Mouse (Mus musculus): ENCODE measurements at regions not wholly inside any gene's neighbourhood (a gene's known extent, or its start where the extent isn't known, plus 50 kb on each side); places are given as distances from the start of the nearest gene placed in this dataset.

DNA sequence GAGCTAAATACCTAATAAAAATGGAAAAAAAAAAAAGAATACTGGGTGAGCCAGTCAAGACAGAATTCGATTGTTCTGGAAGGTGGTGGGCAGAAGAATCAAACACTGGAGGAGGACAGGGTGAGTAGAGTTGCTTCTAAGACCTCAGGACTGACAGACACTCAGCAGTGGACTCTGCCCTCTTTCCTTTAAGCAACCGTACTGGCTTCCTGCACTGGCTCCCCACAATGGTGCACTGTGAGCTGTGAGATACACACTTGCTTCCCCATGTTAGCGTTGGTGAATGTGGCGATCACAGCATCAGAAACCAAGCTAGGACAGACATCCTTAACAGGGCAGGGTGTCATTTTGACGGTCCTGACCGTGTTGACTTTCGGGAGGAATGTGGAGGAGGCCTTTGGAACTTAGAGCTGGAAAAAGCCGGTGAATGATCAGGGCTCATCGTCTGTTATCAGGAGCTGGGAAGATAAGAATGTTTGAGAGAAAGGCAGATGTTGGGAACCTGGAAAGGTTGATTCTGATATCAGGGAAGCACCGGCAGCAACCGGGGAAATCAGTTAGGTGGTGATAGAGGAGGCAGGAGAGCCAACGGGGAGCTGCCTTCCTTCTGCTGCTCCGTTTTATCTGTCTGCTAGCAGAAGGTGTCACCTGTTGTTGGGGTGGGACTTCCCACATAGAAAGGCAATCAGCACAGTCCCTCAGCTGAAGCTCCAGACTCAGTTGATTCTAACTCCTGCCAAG is 254.8 kb downstream of the Ajap1 start:
- no peak for DNase-seq

DNA sequence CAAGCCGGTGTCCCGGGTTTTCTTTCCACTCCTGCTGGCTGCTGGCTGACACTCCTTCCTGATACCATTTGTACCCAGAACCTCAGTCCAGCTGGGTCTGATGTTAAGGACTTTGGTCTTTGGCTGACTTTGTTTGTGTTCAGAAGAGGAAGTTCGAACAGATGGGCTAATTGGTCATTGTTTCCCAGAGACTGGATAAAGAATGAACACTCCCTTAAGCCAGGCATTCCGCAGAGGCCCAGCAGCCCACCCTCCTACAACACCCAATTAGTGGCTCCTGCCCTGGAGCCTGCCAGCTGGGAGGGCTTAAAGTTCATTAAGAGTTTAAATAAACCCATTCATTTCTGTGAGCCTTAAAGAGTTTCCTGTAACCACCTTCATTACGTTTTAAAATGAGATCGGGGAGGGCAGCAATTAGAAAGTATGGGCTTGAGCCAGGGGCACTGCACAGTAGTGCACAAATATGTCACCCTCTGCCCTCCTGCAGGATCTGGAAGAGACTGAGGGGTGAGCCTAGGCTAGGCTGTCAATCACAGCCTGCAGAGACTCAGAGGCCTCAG is 257.9 kb downstream of the Ajap1 start:
- DNase-seq, result no peak

DNA sequence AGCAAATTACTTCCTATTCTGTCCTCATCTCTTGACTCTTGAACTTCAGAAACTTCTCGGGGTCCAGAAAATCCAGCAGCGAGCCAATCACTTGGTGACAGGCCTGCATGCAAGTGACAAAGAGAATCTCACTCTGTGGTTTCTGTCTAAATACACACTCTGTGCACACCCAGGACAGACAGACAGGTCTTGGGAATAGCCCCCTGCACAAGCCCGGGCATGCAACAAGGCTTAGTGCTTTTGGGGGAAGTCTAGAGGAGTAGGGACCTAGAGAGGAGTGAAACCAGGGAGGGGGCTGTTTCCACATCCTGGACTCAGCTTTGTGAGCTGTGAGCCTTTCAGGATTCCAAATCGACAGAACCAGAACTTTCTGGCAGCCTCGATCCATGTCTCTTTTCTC is 259.6 kb downstream of the Ajap1 start:
- no peak for DNase-seq

- no peak for DNase-seq
Measured at GRCm38 (mm10) chr4:153220485-153220884, 262.1 kb downstream of the Ajap1 start.

GRCm38 (mm10) chr4:153220074-153220473 is 262.5 kb downstream of the Ajap1 start:
- DNase-seq, result peak; percentile 22

DNA sequence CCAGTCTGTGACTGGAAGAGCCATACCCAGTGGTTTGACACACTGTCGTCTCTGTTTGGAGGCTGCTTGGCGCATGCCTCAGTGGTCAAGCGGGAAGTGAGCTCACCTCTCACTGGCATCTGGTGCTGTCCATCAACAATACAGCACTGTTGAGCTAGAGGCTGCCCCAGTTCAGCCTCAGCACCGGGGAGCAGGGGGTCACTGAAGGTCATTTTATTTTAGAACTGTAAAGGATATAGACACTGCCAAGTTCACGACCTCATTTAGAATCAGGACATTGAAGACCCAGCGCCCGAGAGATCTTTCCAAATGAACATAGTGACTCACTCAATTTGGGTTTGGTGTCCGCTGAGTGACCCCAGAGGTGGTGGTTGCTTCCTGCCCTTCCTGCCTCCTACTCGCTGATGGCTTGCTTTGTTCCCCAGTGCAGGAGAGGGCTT is 265.1 kb downstream of the Ajap1 start:
- no peak for DNase-seq

DNA sequence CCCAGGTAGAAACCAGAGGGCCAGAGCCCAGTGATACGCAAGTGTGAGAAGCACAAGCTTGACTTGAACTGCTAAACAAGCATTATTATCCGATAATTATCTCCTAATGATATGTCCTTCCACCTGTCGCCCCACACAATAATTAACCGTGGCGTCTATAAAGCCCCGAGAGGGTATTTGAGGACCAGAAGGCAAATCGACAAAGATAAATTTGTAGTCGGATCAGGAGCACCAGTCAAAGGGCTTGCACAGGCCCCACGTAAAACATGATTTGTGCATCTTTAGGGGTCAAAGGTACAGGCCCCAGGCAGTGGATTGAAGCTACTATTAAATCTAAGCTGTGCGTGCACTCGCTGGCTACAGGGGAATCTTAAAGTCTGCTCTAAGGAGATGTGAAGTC is 270.5 kb downstream of the Ajap1 start:
- no peak for DNase-seq

- no peak for DNase-seq
Measured at GRCm38 (mm10) chr4:153208822-153209221, 273.8 kb downstream of the Ajap1 start.

DNA sequence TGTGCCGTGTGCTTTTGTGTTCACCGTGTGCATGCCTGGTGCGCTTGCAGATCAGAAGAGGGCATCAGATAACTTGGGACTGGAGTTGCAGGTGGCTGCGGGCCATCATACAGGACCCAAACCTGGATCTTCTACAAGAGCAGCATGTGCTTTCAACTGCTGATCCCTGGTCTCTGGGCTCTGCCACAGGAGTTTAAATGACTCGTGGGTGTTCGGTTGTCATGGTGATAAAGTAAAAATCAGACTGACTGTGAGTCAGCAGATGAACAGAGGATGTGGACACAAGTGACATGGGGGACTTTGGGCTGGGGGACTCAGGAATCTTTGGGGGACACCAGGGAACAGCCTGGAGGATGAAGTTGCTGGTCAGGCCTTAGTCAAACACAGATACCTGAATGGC is 274.4 kb downstream of the Ajap1 start:
- DNase-seq, result no peak

- no peak for DNase-seq
Measured at GRCm38 (mm10) chr4:153207578-153208102, 275.0 kb downstream of the Ajap1 start.

GRCm38 (mm10) chr4:153206789-153207457 is 275.7 kb downstream of the Ajap1 start:
- DNase-seq, result no peak

- no peak for DNase-seq
Measured at GRCm38 (mm10) chr4:153204764-153205163, 277.8 kb downstream of the Ajap1 start.

DNA sequence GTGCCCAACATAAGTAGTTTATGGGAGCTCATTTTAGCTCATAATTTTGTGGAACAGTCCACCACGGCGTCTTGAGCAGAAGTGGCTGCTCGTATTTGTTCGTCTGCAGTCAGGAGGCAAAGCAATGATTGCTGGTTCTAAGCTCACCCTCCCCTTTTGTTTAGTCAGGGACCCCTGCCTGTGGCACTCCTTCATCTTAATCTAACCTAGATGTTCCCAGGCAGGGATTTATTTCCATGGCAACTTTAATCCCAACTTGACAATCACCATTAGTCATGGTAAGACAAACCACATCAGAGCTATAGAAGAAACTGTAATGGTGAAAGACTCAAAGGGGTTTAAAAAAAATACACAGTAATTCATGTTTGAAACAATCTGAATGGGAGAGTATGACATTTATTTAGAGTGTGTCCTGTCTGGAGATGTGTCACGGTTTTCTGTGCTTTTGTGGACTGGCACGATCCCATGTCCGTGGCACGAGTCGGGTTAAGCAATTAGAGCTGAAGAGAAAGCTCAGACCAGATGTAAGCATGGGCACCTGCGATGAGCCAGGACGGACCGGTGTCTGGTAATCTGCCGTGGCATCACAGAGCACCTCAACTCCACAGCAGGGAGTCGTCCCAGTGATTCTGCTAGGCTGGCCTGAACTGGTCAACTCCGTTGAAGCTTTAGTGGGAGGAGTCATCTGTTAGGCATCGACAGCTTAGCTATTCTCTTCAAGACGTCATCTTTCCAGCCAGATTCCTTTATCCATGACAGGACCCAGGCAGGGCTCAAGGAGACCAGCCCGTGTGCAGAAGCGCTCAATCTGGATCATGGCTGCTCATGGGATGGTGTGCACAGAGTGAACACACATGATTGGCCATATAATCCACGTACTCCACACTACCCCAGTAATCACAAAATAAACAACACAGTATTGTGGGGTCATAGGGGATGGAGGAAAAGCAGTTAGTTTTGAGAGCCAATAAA is 281.5 kb downstream of the Ajap1 start:
- DNase-seq, result no peak

- peak; percentile 70 for DNase-seq
Measured at GRCm38 (mm10) chr4:153189485-153189884, 293.1 kb downstream of the Ajap1 start.

- no peak for DNase-seq
Measured at GRCm38 (mm10) chr4:153188504-153189031, 294.0 kb downstream of the Ajap1 start.

GRCm38 (mm10) chr4:153187959-153188503 is 294.6 kb downstream of the Ajap1 start:
- no peak for DNase-seq

DNA sequence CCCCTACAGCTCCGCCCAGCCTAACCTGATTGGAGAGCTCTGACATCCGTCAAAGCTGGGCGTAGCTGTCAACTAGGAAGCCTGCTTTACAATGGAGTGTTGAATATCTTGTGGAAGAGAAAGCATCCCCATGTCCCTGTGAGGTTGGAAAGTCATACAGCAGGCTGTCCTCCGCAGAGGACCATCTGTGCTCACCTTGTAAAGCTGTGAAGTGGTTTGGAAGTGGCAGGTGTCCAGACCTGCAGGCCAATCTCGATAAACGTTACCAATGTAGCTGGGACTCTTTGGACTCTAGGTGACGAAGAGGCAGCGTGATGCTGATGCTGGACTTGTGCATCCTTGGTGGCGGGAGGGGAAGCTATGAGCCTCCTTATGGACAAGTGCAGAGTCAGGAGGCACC is 305.1 kb downstream of the Ajap1 start:
- no peak for DNase-seq

- peak; percentile 55 for DNase-seq
Measured at GRCm38 (mm10) chr4:153175660-153176059, 307.0 kb downstream of the Ajap1 start.

GRCm38 (mm10) chr4:153175077-153175476 is 307.5 kb downstream of the Ajap1 start:
- DNase-seq, result no peak

- no peak for DNase-seq
Measured at GRCm38 (mm10) chr4:153169991-153170390, 312.6 kb downstream of the Ajap1 start.

DNA sequence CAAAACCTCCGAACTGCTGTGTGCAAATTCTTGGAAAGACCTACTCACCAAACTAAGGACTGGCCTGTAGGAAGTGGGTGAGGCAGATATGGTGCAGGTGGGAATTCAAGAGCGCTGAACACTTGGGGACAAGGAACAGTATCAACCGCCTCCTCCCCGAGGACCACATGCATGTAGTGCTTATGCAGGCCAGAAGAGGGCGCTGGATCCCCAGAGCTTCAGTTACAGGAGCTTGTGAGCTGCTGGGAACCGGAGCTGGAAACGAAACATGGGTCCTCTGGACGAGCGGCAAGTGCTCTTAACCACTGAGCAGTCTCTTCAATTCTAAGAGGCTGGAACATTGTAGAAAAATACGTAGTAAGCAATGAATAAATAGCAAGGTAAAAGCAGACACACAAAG is 317.8 kb downstream of the Ajap1 start:
- DNase-seq, result no peak

DNA sequence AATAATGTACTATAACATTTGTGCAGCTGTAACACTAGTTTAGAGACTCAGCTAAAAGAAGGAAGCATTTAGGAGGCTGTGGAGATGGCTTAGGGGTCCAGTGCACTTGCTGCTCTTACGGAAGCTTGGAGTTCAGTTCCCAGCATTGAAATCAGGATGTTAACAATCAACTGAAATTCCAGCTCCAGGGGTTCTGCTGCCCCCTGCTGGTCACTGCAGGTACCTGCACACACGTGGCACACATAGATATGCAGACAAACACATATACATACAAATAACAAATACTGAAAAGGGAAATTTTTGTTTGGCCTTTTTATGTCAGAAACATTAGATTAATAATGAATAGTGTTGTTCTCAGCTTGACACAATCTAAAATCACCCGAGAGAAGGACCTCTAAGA is 322.5 kb downstream of the Ajap1 start:
- no peak for DNase-seq
